ENCODE assay signal across 8 mouse cellular contexts in genomic region chr16:29714612-29715127, GRCm38 (mm10).
A peak's percentile ranks its signal among the peaks of the same experiment; 100 is the strongest.
DNase-seq lines count a peak whose midpoint lies in the region; ATAC-seq and TF ChIP-seq lines count a peak whose summit lies in the region.

No protein-coding gene starts in this region.

- no peak for TF ChIP-seq POLR2A in heart, adult 2 months (IDR thresholded peaks at IDR 0.05; ENCODE audit: insufficient read depth, low read depth, low read length)

- H3K9ac ChIP-seq in forebrain, embryonic 14.5 days (ENCODE audit: low read length) = no peak overlapping the region
- no peak overlapping the region for H3K9ac ChIP-seq in forebrain, embryonic 12.5 days
- no peak overlapping the region for H3K9ac ChIP-seq in heart, adult 2 months (ENCODE audit: low read depth, low read length)
- no peak overlapping the region for H3K9ac ChIP-seq in intestine, postnatal 0 days (ENCODE audit: low read depth, low read length)

- no peaks in the 10 kb centered on the region for H3K36me3 ChIP-seq in forebrain, embryonic 14.5 days (ENCODE audit: control insufficient read depth, insufficient read depth, low read length)
- no peaks in the 10 kb centered on the region for H3K36me3 ChIP-seq in forebrain, embryonic 12.5 days (replicated peaks)
- H3K36me3 ChIP-seq in heart, adult 2 months (ENCODE audit: control insufficient read depth, insufficient read depth, low read length) = no peaks in the 10 kb centered on the region
- H3K36me3 ChIP-seq in intestine, postnatal 0 days (ENCODE audit: control insufficient read depth, insufficient read depth) = no peaks in the 10 kb centered on the region

- no peak overlapping the region for H3K4me2 ChIP-seq in forebrain, embryonic 14.5 days (ENCODE audit: low read length)
- no peak overlapping the region for H3K4me2 ChIP-seq in forebrain, embryonic 12.5 days
- H3K4me2 ChIP-seq in intestine, postnatal 0 days (replicated peaks; ENCODE audit: low read depth) = no peak overlapping the region

- peaks cover 7% of the 10 kb centered on the region for H3K4me1 ChIP-seq in forebrain, embryonic 14.5 days (ENCODE audit: control insufficient read depth, insufficient read depth, low read length)
- peaks cover 10% of the 10 kb centered on the region for H3K4me1 ChIP-seq in forebrain, embryonic 12.5 days
- H3K4me1 ChIP-seq in heart, adult 2 months (ENCODE audit: control insufficient read depth, insufficient read depth, low read length) = peaks cover 3% of the 10 kb centered on the region
- no peaks in the 10 kb centered on the region for H3K4me1 ChIP-seq in intestine, postnatal 0 days (replicated peaks; ENCODE audit: control insufficient read depth, insufficient read depth, low read length)

- H3K27ac ChIP-seq in forebrain, embryonic 14.5 days (ENCODE audit: low read depth, low read length) = 0 out of 2 replicates have a peak overlapping the region, but pooled peaks have one; percentile 16
- H3K27ac ChIP-seq in forebrain, embryonic 12.5 days = no peak overlapping the region
- no peak overlapping the region for H3K27ac ChIP-seq in heart, adult 2 months
- no peak overlapping the region for H3K27ac ChIP-seq in intestine, postnatal 0 days (ENCODE audit: low read depth, low read length)

- WGBS in forebrain, embryonic 14.5 days = 51% methylated on average over 10 of the region's 10 CpGs
- WGBS in forebrain, embryonic 12.5 days = 78% methylated on average over 10 of the region's 10 CpGs
- WGBS in heart, adult 2 months = 22% methylated on average over 10 of the region's 10 CpGs
- 58% methylated on average over 10 of the region's 10 CpGs for WGBS in intestine, postnatal 0 days

- peaks cover 7% of the 10 kb centered on the region; the same call in 1 of the 2 replicates for H3K27me3 ChIP-seq in forebrain, embryonic 14.5 days (replicated peaks; ENCODE audit: control insufficient read depth, insufficient read depth, low read length)
- peaks cover 79% of the 10 kb centered on the region for H3K27me3 ChIP-seq in forebrain, embryonic 12.5 days
- no peaks in the 10 kb centered on the region for H3K27me3 ChIP-seq in heart, adult 2 months (ENCODE audit: control insufficient read depth, insufficient read depth, low read length)
- H3K27me3 ChIP-seq in intestine, postnatal 0 days (replicated peaks; ENCODE audit: control insufficient read depth, insufficient read depth, low read length) = no peaks in the 10 kb centered on the region

- no peaks in the 10 kb centered on the region for H3K79me2 ChIP-seq in heart, adult 2 months (replicated peaks; ENCODE audit: control insufficient read depth, insufficient read depth, low read length)

- ATAC-seq in forebrain, embryonic 14.5 days = peak; percentile 72
- no peak for ATAC-seq in forebrain, embryonic 12.5 days (ENCODE audit: low FRiP score)
- ATAC-seq in intestine, postnatal 0 days = no peak

- peak; percentile 62; the same call in 1 of the 2 replicates for TF ChIP-seq EP300 in heart, adult 2 months (IDR thresholded peaks at IDR 0.05; ENCODE audit: insufficient read depth, low read depth, low read length)

- DNase-seq in forebrain, embryonic 14.5 days (ENCODE audit: low spot score) = peak; percentile 89
- DNase-seq in urinary bladder, postnatal 14 days (ENCODE audit: low spot score) = peak; percentile 42
- no peak for DNase-seq in urinary bladder, adult 18-20 months (ENCODE audit: low spot score in 2 of 2)
- peak; percentile 69 to 79 for DNase-seq in heart, adult 2 months
- DNase-seq in layer of hippocampus, postnatal 36 days = peak; percentile 45 to 61
- DNase-seq in spleen, postnatal 10 days (ENCODE audit: low spot score in 2 of 2) = no peak

- no peak for TF ChIP-seq CTCF in heart, adult 2 months (IDR thresholded peaks at IDR 0.05)
- no peak for TF ChIP-seq CTCF in intestine, postnatal 0 days (IDR thresholded peaks at IDR 0.05; ENCODE audit: low read depth)

- H3K9me3 ChIP-seq in forebrain, embryonic 14.5 days (replicated peaks; ENCODE audit: control insufficient read depth, low read length) = no peaks in the 10 kb centered on the region
- H3K9me3 ChIP-seq in forebrain, embryonic 12.5 days = no peaks in the 10 kb centered on the region
- H3K9me3 ChIP-seq in intestine, postnatal 0 days (ENCODE audit: control insufficient read depth) = no peaks in the 10 kb centered on the region

- intact Hi-C loops in heart, adult 2 months (cut with DNase I) = no loop called here

- H3K4me3 ChIP-seq in forebrain, embryonic 14.5 days (ENCODE audit: low read depth, low read length) = no peak overlapping the region
- no peak overlapping the region for H3K4me3 ChIP-seq in forebrain, embryonic 12.5 days (replicated peaks)
- H3K4me3 ChIP-seq in heart, adult 2 months = no peak overlapping the region
- no peak overlapping the region for H3K4me3 ChIP-seq in intestine, postnatal 0 days (ENCODE audit: low read depth, low read length)

Comparison
In these comparisons a context has a peak if more than half of its experiments do, and no peak if none do; other contexts are left out.
1. DNase-seq: peak in forebrain, embryonic 14.5 days (single experiment), urinary bladder, postnatal 14 days (single experiment), heart, adult 2 months (2 of 2) and layer of hippocampus, postnatal 36 days (2 of 2); none in urinary bladder, adult 18-20 months (0 of 2) and spleen, postnatal 10 days (0 of 2).